30 mouse cellular contexts compared by ENCODE assay signal in genomic region chr17:13903793-13904192, GRCm38 (mm10). TPM values are rescaled to one million over a fixed set of nuclear protein-coding genes. Genes with fewer than 3 reads are reported as not detected.
DNase-seq lines count a peak whose midpoint lies in the region; ATAC-seq and TF ChIP-seq lines count a peak whose summit lies in the region.
"Had no signal": no experiment of that assay in that cellular context is flagged by ENCODE, and none has a peak within 500 bp of the region (broad histone marks: within the 10 kb centered on the region; RNA-seq: fewer than 3 reads in every experiment).

No protein-coding gene starts in this region.

- H3K9ac ChIP-seq in stomach, postnatal 0 days (ENCODE audit: low read length) = no peak overlapping the region
- H3K9ac ChIP-seq: embryonic facial prominence, embryonic 12.5 days; forebrain, embryonic 13.5 days; forebrain, embryonic 15.5 days; forebrain, postnatal 0 days had no signal

- no peak overlapping the region for H3K4me3 ChIP-seq in heart, embryonic 10.5 days
- no peak overlapping the region for H3K4me3 ChIP-seq in stomach, postnatal 0 days (ENCODE audit: low read depth, low read length)
- H3K4me3 ChIP-seq: embryonic facial prominence, embryonic 10.5 days; embryonic facial prominence, embryonic 12.5 days; forebrain, embryonic 13.5 days; forebrain, embryonic 15.5 days had no signal

- TF ChIP-seq EP300 in stomach, postnatal 0 days (optimal IDR thresholded peaks at IDR 0.05) = no peak

- H3K27me3 ChIP-seq in heart, embryonic 10.5 days (ENCODE audit: insufficient read depth, poor library complexity, severe bottlenecking) = no peaks in the 10 kb centered on the region
- no peaks in the 10 kb centered on the region for H3K27me3 ChIP-seq in stomach, postnatal 0 days (ENCODE audit: control insufficient read depth, insufficient read depth, low read length)
- H3K27me3 ChIP-seq: CH12.LX; embryonic facial prominence, embryonic 12.5 days; forebrain, embryonic 13.5 days; forebrain, embryonic 15.5 days; Patski had no signal

- no peak for TF ChIP-seq CTCF in stomach, postnatal 0 days (IDR thresholded peaks at IDR 0.05; ENCODE audit: low read depth)

- peak; percentile 31 for DNase-seq in heart, adult 11 months
- no peak for DNase-seq in heart, embryonic 10.5 days (ENCODE audit: low spot score)
- peak; percentile 19 for DNase-seq in CD4-positive, CD25-positive, alpha-beta regulatory T cell, adult 2 months (ENCODE audit: low read depth, low spot score)
- peak; percentile 12 for DNase-seq in induced T-regulatory cell, adult 2 months (ENCODE audit: low read depth)
- DNase-seq in left cerebral cortex, adult 18-20 months (ENCODE audit: low spot score in 2 of 2) = no peak
- no peak for DNase-seq in gastrocnemius, postnatal 25 days
- no peak for DNase-seq in stomach, postnatal 0 days (ENCODE audit: low spot score)
- DNase-seq: adrenal gland, adult 2 months; adrenal gland, postnatal 10 days; adrenal gland, postnatal 25 days; B cell, adult 2 months; cerebellum, adult 11-12 months; cerebellum, adult 2 months; cerebellum, adult 9-10 months; cerebellum, postnatal 10 days; cerebellum, postnatal 25 days; forebrain, postnatal 0 days had no signal

- H3K9me3 ChIP-seq in heart, embryonic 10.5 days = no peaks in the 10 kb centered on the region
- no peaks in the 10 kb centered on the region for H3K9me3 ChIP-seq in stomach, postnatal 0 days (ENCODE audit: control insufficient read depth, low read length)
- H3K9me3 ChIP-seq: embryonic facial prominence, embryonic 10.5 days; embryonic facial prominence, embryonic 12.5 days; forebrain, embryonic 13.5 days; forebrain, embryonic 15.5 days; G1E had no signal

- WGBS in heart, embryonic 10.5 days = 85% methylated on average over 8 of the region's 8 CpGs
- 91% methylated on average over 8 of the region's 8 CpGs for WGBS in stomach, postnatal 0 days

- H3K27ac ChIP-seq in heart, embryonic 10.5 days = no peak overlapping the region
- no peak overlapping the region for H3K27ac ChIP-seq in stomach, postnatal 0 days (replicated peaks)
- H3K27ac ChIP-seq: embryonic facial prominence, embryonic 10.5 days; embryonic facial prominence, embryonic 12.5 days; forebrain, embryonic 13.5 days; forebrain, embryonic 15.5 days had no signal

- ATAC-seq in activated CD4-positive, CD25-positive, alpha-beta regulatory T cell, adult 4 months = peak; percentile 59
- no peak for ATAC-seq in stomach, postnatal 0 days (ENCODE audit: low FRiP score, low TSS enrichment)
- ATAC-seq: forebrain, embryonic 13.5 days; forebrain, embryonic 15.5 days; forebrain, postnatal 0 days; Patski had no signal

- peaks cover 76% of the 10 kb centered on the region for H3K36me3 ChIP-seq in heart, embryonic 10.5 days
- peaks cover 8% of the 10 kb centered on the region; the same call in 1 of the 2 replicates for H3K36me3 ChIP-seq in stomach, postnatal 0 days (ENCODE audit: control insufficient read depth, insufficient read depth, low read length)
- H3K36me3 ChIP-seq: G1E had no signal

- H3K4me2 ChIP-seq in stomach, postnatal 0 days (replicated peaks; ENCODE audit: low read depth) = no peak overlapping the region
- H3K4me2 ChIP-seq: embryonic facial prominence, embryonic 12.5 days; forebrain, embryonic 13.5 days; forebrain, embryonic 15.5 days had no signal

- peaks cover 3% of the 10 kb centered on the region; the same call in 1 of the 2 replicates for H3K4me1 ChIP-seq in heart, embryonic 10.5 days
- H3K4me1 ChIP-seq in stomach, postnatal 0 days (replicated peaks; ENCODE audit: control insufficient read depth, insufficient read depth) = no peaks in the 10 kb centered on the region
- H3K4me1 ChIP-seq: embryonic facial prominence, embryonic 10.5 days; embryonic facial prominence, embryonic 12.5 days; forebrain, embryonic 13.5 days; forebrain, embryonic 15.5 days had no signal

RNA-seq across cellular contexts. Expression of gene Gm7168, which starts 44.4 kb away (rescaled TPM):
- polyA plus RNA-seq in heart, embryonic 10.5 days (2016; fragmentation: Nextera tagmentation; extraction: Ambion mirVana) = not detected in 2 replicates
- not detected for polyA plus RNA-seq in activated CD4-positive, CD25-positive, alpha-beta regulatory T cell, adult 4 months (2017; shearing (Covaris generic))
- not detected for total RNA-seq in left cerebral cortex, adult 18-20 months (2021)
- total RNA-seq in gastrocnemius, postnatal 25 days (2021) = not detected
- polyA plus RNA-seq in stomach, postnatal 0 days (2015; fragmentation: Nextera tagmentation; extraction: Ambion mirVana) = not detected in 2 replicates
- total RNA-seq: adrenal gland, adult 2 months; adrenal gland, postnatal 10 days; adrenal gland, postnatal 25 days; adrenal gland, postnatal 4 days; CH12.LX; forebrain, postnatal 0 days had no signal
- polyA plus RNA-seq: adrenal gland, adult 2 months; brain, embryonic 14.5 days; cerebellum, adult 2 months; cortical plate, adult 2 months; embryonic facial prominence, embryonic 10.5 days; embryonic facial prominence, embryonic 12.5 days; embryonic facial prominence, embryonic 14.5 days; forebrain, embryonic 11.5 days; forebrain, embryonic 13.5 days; forebrain, embryonic 15.5 days; forebrain, postnatal 0 days; G1E; Patski had no signal

Comparison
In these comparisons a context has a peak if more than half of its experiments do, and no peak if none do; other contexts are left out.
1. DNase-seq: peak in heart, adult 11 months (single experiment), CD4-positive, CD25-positive, alpha-beta regulatory T cell, adult 2 months (single experiment) and induced T-regulatory cell, adult 2 months (single experiment); none in heart, embryonic 10.5 days (single experiment), left cerebral cortex, adult 18-20 months (0 of 2), gastrocnemius, postnatal 25 days (single experiment) and stomach, postnatal 0 days (single experiment).